Mouse (Mus musculus): ENCODE measurements around the gene BC107364. TPM values are rescaled to one million over a fixed set of nuclear protein-coding genes. Genes with fewer than 3 reads are reported as not detected.
"Not testable (repeated sequence)": the region's sequence is repeated elsewhere in the genome, so short reads cannot be mapped to it uniquely, and the experiment has no call there.

BC107364 gene
- polyA plus RNA-seq, 1 experiment from 2014 or later: not detected

- H3K9me3 ChIP-seq: no peaks in the 10 kb centered on the region
- peaks cover 8% of the 10 kb centered on the region for H3K36me3 ChIP-seq (replicated peaks)
- DNase-seq (ENCODE audit: extremely low spot score, low spot score): no peak
- WGBS: 36% methylated on average over 9 of the region's 9 CpGs
- H3K27ac ChIP-seq: peak overlapping the region; percentile 98
- peak overlapping the region; percentile 78 for H3K4me3 ChIP-seq
- H3K4me1 ChIP-seq: peaks cover 31% of the 10 kb centered on the region
- H3K27me3 ChIP-seq (ENCODE audit: poor library complexity, severe bottlenecking): peaks cover 34% of the 10 kb centered on the region
These were observed 38.5 kb downstream of the BC107364 start for GRCm38 (mm10) chr3:96413581-96414125.

GRCm38 (mm10) chr3:96411821-96412220 is 40.3 kb downstream of the BC107364 start:
- peaks cover 8% of the 10 kb centered on the region for H3K36me3 ChIP-seq (replicated peaks)
- no peaks in the 10 kb centered on the region for H3K9me3 ChIP-seq
- no peak for DNase-seq (ENCODE audit: extremely low spot score, low spot score)
- H3K27ac ChIP-seq: no peak overlapping the region
- H3K4me1 ChIP-seq: peaks cover 31% of the 10 kb centered on the region
- H3K4me3 ChIP-seq: no peak overlapping the region
- peaks cover 51% of the 10 kb centered on the region for H3K27me3 ChIP-seq (ENCODE audit: poor library complexity, severe bottlenecking)
- 85% methylated on average over 3 of the region's 3 CpGs for WGBS

GRCm38 (mm10) chr3:96410966-96411365 is 41.1 kb downstream of the BC107364 start:
- peaks cover 31% of the 10 kb centered on the region for H3K4me1 ChIP-seq
- peaks cover 60% of the 10 kb centered on the region for H3K27me3 ChIP-seq (ENCODE audit: poor library complexity, severe bottlenecking)
- H3K4me3 ChIP-seq: no peak overlapping the region
- WGBS: 84% methylated on average over 5 of the region's 5 CpGs
- H3K36me3 ChIP-seq (replicated peaks): peaks cover 8% of the 10 kb centered on the region
- no peak overlapping the region for H3K27ac ChIP-seq
- no peaks in the 10 kb centered on the region for H3K9me3 ChIP-seq
- DNase-seq (ENCODE audit: extremely low spot score, low spot score): no peak

DNA sequence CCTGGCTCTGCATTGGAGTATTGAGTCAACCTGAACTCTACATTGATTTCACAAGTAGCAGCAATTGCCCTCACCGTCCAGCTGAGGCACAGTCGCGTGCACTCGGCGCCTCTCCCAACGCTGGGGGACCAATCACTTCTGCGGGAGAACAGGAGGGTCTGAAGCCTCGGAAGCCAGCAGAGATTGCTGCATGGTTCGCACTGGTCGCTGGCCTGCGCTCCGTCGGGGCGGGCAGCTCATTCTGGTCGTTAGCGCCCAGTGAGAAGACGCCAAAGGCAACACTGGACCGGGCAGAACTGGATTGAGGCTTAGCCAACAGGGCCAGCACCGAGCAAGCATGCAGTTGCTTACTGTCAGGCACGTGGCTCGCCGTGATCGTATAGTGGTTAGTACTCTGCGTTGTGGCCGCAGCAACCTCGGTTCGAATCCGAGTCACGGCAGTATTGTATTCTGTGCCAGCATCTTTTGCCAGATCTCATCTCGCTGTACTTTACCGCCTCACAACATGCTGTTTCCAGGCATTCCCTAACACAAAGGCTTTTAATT is 42.3 kb downstream of the BC107364 start:
- Histone ChIP-seq H3K27me3 (ENCODE audit: poor library complexity, severe bottlenecking) (peaks cover 71% of the 10 kb centered on the region), H3K9me3 (0 out of 2 replicates have a peak, but pooled peaks cover 5% of the 10 kb centered on the region), H3K4me3 (peak overlapping the region; percentile 45), H3K27ac (0 out of 2 replicates have a peak overlapping the region, but pooled peaks have one; percentile 22), H3K4me1 (peaks cover 28% of the 10 kb centered on the region), H3K36me3 (replicated peaks) (peaks cover 8% of the 10 kb centered on the region)
- 3% methylated on average over 31 of the region's 31 CpGs for WGBS
- peak; percentile 67 for DNase-seq (ENCODE audit: extremely low spot score, low spot score)

DNA sequence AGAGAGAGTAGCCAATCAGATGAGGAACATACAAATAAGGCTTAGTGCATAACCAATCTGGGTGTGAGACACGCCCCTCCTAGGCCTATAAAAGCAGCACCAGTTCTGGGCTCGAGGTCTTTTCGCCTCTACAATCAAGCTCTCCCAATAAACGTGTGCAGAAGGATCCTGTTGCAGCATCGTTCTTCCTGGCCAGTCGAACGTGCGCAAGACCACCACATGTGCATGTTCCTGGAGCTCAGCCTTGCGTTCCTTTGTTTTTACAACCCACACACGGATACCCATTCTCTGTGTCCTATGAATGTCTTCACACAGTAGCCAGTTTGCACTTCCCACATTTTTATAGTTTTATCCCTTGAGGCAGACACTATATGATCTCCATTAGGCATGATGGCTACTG is 44.0 kb downstream of the BC107364 start:
- WGBS: 88% methylated on average over 10 of the region's 10 CpGs
- not testable (repeated sequence) for H3K9me3 ChIP-seq; DNase-seq (ENCODE audit: extremely low spot score, low spot score); H3K36me3 ChIP-seq (replicated peaks); H3K27ac ChIP-seq; H3K4me3 ChIP-seq
- H3K4me1 ChIP-seq: peaks cover 27% of the 10 kb centered on the region
- peaks cover 88% of the 10 kb centered on the region for H3K27me3 ChIP-seq (ENCODE audit: poor library complexity, severe bottlenecking)

DNA sequence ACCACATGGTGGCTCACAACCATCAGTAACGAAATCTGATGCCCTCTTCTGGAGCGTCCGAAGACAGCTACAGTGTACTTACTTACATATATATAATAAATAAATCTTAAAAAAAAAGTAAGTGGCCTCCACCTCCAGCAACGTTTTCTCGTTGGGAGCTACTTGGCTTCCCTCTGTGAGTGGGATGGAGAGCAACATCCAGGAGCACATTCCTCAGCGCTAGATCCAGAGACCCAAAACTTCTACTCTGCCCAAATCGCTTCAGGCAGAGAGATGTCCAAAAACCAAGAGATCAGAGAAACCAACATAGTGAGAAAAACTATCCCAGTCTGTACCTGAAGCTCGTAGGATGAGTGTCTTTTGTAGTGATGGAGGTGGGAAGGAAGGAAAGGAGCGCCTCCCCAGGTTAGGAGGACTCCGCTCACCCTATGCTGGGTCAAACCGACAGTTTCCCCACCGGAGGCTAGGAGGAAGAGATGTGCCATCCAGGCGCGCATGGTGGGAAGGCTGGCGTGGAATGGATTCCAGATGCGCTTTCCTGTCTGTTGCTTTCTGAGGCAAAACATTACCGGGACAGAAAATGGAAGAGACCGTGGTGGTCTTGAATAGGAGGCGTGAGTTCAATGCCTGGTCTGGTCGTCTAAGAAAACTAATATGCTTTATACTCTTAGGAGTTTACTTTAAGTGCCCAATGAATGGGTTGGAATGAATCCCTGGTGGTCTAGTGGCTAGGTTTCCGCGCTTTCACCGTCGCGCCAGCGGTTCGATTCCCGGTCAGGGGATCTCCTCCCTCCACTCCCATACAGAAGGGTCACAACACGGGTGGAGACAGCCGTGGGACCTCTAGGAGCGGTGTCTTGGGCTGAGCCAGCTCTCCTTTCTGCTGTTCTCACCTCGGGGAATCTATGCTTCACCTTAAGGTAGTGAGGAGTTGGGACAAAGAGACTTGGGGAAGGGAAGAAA is 46.3 kb downstream of the BC107364 start:
- DNase-seq (ENCODE audit: extremely low spot score, low spot score): no peak
- Histone ChIP-seq H3K9me3 (0 out of 2 replicates have a peak, but pooled peaks cover 5% of the 10 kb centered on the region), H3K4me1 (peaks cover 34% of the 10 kb centered on the region), H3K36me3 (replicated peaks) (no peaks in the 10 kb centered on the region), H3K27me3 (ENCODE audit: poor library complexity, severe bottlenecking) (peaks cover 99% of the 10 kb centered on the region), H3K27ac (no peak overlapping the region), H3K4me3 (no peak overlapping the region)
- WGBS: 62% methylated on average over 32 of the region's 32 CpGs

DNA sequence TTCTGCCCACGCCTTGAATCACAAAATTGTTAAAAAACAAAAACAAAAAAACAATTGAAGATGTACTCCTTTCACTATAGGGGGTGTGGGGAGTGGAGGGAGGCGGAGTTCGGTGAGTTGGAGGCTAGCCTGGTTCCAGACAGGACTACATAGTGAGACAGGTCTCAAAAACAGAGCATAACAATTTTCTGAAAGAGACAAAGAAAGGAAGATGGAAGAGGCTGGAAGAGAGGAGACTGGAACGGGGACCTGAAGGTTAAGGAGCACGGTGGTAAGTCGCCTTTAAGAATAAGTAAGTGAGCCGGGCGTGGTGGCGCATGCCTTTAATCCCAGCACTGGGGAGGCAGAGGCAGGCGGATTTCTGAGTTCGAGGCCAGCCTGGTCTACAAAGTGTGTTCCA is 47.1 kb downstream of the BC107364 start:
- H3K4me1 ChIP-seq: peaks cover 34% of the 10 kb centered on the region
- peaks cover 99% of the 10 kb centered on the region for H3K27me3 ChIP-seq (ENCODE audit: poor library complexity, severe bottlenecking)
- peak overlapping the region; percentile 47 for H3K4me3 ChIP-seq
- H3K9me3 ChIP-seq: 0 out of 2 replicates have a peak, but pooled peaks cover 5% of the 10 kb centered on the region
- H3K27ac ChIP-seq: no peak overlapping the region
- 28% methylated on average over 11 of the region's 11 CpGs for WGBS
- no peak for DNase-seq (ENCODE audit: extremely low spot score, low spot score)
- no peaks in the 10 kb centered on the region for H3K36me3 ChIP-seq (replicated peaks)

DNA sequence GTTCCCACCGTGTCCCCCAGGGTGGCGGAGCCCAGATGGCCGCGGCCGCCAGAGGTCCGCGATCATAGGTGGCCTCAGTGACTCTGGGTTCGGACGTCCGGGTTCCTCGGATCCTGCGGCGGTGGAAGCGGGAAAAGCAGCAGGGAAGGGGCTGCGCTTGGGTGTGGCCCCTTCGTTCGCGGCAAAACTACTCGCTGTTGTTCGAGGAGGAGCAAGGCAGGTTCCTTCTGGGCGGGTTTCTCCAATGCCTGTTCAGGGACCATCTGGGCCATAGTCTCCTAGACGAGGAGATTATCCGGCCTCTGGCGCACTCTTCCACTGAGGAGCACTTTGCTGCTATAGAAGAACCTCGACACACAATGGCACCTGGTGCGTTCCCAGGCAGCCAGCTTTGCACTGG is 47.7 kb downstream of the BC107364 start:
- Histone ChIP-seq H3K27ac (no peak overlapping the region), H3K27me3 (ENCODE audit: poor library complexity, severe bottlenecking) (peaks cover 99% of the 10 kb centered on the region), H3K4me3 (peak overlapping the region; percentile 47), H3K9me3 (0 out of 2 replicates have a peak, but pooled peaks cover 5% of the 10 kb centered on the region), H3K36me3 (replicated peaks) (no peaks in the 10 kb centered on the region), H3K4me1 (peaks cover 28% of the 10 kb centered on the region)
- no peak for DNase-seq (ENCODE audit: extremely low spot score, low spot score)
- under 1% methylated on average over 26 of the region's 26 CpGs for WGBS

DNA sequence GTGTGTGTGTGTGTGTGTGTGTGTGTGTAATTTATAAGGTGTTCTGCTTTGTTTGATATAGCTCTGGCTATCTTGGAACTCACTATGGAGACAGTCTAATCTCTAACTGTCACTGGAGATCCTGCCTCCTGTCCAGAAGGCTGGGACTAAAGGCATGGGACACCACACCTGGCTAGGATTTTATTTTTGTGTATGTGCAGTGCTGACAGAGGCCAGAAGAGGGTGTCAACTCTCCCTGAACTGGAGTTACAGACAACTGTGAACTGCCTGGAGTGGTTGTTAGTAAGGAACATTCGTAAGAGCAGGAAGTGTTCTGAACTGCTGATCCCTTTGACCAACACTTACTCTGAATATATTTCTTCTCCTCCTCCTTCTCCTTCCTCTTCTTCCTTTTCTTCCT is 49.1 kb downstream of the BC107364 start:
- Histone ChIP-seq H3K36me3 (replicated peaks) (no peaks in the 10 kb centered on the region), H3K27me3 (ENCODE audit: poor library complexity, severe bottlenecking) (peaks cover 99% of the 10 kb centered on the region), H3K27ac (no peak overlapping the region), H3K9me3 (0 out of 2 replicates have a peak, but pooled peaks cover 5% of the 10 kb centered on the region), H3K4me3 (no peak overlapping the region), H3K4me1 (peaks cover 28% of the 10 kb centered on the region)
- 29% methylated on average over 1 of the region's 1 CpGs for WGBS
- DNase-seq (ENCODE audit: extremely low spot score, low spot score): no peak

GRCm38 (mm10) chr3:96401832-96402501 is 50.1 kb downstream of the BC107364 start:
- peaks cover 100% of the 10 kb centered on the region for H3K27me3 ChIP-seq (ENCODE audit: poor library complexity, severe bottlenecking)
- under 1% methylated on average over 41 of the region's 41 CpGs for WGBS
- H3K4me3 ChIP-seq: peak overlapping the region; percentile 65
- H3K36me3 ChIP-seq (replicated peaks): no peaks in the 10 kb centered on the region
- DNase-seq (ENCODE audit: extremely low spot score, low spot score): peak; percentile 89
- H3K4me1 ChIP-seq: peaks cover 28% of the 10 kb centered on the region
- H3K27ac ChIP-seq: peak overlapping the region; percentile 56; the same call in 1 of the 2 replicates
- H3K9me3 ChIP-seq: 0 out of 2 replicates have a peak, but pooled peaks cover 5% of the 10 kb centered on the region

DNA sequence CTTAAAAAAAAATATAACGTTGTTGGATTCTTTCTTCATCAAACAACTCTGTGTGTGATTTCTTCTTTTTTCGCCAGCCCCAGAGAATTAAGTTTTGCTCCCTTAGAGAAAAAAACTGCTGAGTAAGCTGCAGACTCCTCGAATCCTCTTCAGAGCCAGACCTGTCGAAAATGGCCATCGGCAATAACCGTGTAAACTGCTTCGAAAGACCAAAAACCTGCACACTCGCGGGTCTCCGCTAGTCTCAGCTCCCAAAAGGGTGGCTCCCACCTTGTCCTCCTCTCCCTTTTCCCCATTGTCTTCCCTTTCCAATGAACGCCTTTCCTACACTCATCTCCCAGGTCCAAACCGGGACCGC is 50.7 kb downstream of the BC107364 start:
- Histone ChIP-seq H3K27ac (peak overlapping the region; percentile 56; the same call in 1 of the 2 replicates), H3K4me1 (peaks cover 28% of the 10 kb centered on the region), H3K36me3 (replicated peaks) (no peaks in the 10 kb centered on the region), H3K9me3 (0 out of 2 replicates have a peak, but pooled peaks cover 5% of the 10 kb centered on the region), H3K27me3 (ENCODE audit: poor library complexity, severe bottlenecking) (peaks cover 100% of the 10 kb centered on the region), H3K4me3 (peak overlapping the region; percentile 65)
- 3% methylated on average over 13 of the region's 13 CpGs for WGBS
- DNase-seq (ENCODE audit: extremely low spot score, low spot score): no peak

DNA sequence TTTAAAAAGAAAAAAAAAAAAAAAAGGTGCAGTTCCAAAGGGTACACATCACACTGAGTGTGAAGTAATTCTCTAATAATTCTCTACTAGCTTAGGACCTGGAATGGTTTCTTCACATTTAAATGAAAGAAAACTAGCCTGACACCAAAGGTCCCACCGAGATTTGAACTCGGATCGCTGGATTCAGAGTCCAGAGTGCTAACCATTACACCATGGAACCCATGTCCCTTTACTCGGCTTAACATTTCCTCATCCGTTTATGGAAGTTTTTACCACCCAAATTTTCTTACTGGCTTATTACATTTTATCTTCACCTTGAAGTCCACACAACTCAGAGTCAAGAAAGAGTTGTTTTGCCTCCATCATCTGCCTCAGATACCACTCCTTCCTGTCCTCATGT is 53.2 kb downstream of the BC107364 start:
- Histone ChIP-seq H3K4me1 (peaks cover 17% of the 10 kb centered on the region), H3K27me3 (ENCODE audit: poor library complexity, severe bottlenecking) (peaks cover 100% of the 10 kb centered on the region)

More for the DNA sequence above, 53.2 kb downstream of the BC107364 start:
- no peak for DNase-seq (ENCODE audit: extremely low spot score, low spot score)
- 3% methylated on average over 5 of the region's 5 CpGs for WGBS
- Histone ChIP-seq H3K36me3 (replicated peaks) (no peaks in the 10 kb centered on the region), H3K9me3 (no peaks in the 10 kb centered on the region), H3K27ac (no peak overlapping the region), H3K4me3 (peak overlapping the region; percentile 16; the same call in 1 of the 2 replicates)

Measured in forebrain, embryonic 10.5 days (tissue).